Comparison of ENCODE assay signal across 13 mouse cellular contexts in the genomic region with DNA sequence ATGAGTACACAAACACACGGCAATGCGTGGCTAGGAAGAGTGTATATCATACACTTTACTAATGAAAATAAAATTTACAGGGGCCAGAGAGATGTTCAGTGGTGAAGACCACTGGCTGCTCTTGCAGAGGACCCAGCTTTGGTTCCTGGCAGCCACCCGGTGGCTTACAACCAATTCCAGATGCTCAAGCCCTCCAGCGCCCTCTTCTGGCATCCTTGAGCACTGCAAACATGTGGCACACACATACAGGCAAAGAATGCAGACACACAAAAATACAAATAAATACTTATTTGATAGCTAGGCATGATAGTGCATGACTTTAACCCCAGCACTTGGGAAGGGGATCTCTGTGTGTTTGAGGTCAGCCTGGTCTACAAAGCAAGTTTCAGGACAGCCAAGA. TPM values are rescaled to one million over a fixed set of nuclear protein-coding genes. Genes with fewer than 3 reads are reported as not detected.
DNase-seq lines count a peak whose midpoint lies in the region; ATAC-seq and TF ChIP-seq lines count a peak whose summit lies in the region.
"Had no signal": no experiment of that assay in that cellular context is flagged by ENCODE, and none has a peak within 500 bp of the region (broad histone marks: within the 10 kb centered on the region; RNA-seq: fewer than 3 reads in every experiment).

No protein-coding gene starts in this region.

- H3K36me3 ChIP-seq in heart, embryonic 13.5 days = no peaks in the 10 kb centered on the region
- no peaks in the 10 kb centered on the region for H3K36me3 ChIP-seq in lung, embryonic 14.5 days (ENCODE audit: insufficient read depth)
- H3K36me3 ChIP-seq in small intestine, adult 2 months (ENCODE audit: control insufficient read depth, insufficient read depth, low read length) = no peaks in the 10 kb centered on the region
- H3K36me3 ChIP-seq: hindbrain, embryonic 15.5 days; midbrain, embryonic 10.5 days; neural tube, embryonic 12.5 days had no signal

- DNase-seq in heart, adult 8-10 months (ENCODE audit: low spot score) = no peak
- no peak for DNase-seq in lung, embryonic 14.5 days
- DNase-seq in lung, adult 18-20 months = no peak
- DNase-seq in ZHBTc4 (ENCODE audit: low read depth, low spot score) = peak; percentile 86
- DNase-seq in adipocyte (ENCODE audit: low spot score) = no peak
- DNase-seq: adrenal gland, adult 8-10 months; cerebellum, adult 18-20 months had no signal

- H3K27ac ChIP-seq in heart, embryonic 13.5 days (replicated peaks) = peak overlapping the region; percentile 70
- H3K27ac ChIP-seq in lung, embryonic 14.5 days (ENCODE audit: low read depth) = peak overlapping the region; percentile 89
- no peak overlapping the region for H3K27ac ChIP-seq in small intestine, adult 2 months (ENCODE audit: insufficient read depth, low read depth, low read length)
- H3K27ac ChIP-seq: hindbrain, embryonic 15.5 days; neural tube, embryonic 12.5 days had no signal

- H3K27me3 ChIP-seq in heart, embryonic 13.5 days (replicated peaks) = peaks cover 11% of the 10 kb centered on the region
- H3K27me3 ChIP-seq in lung, embryonic 14.5 days (ENCODE audit: insufficient read depth, low read length) = peaks cover 7% of the 10 kb centered on the region; the same call in 1 of the 2 replicates
- H3K27me3 ChIP-seq in small intestine, adult 2 months (ENCODE audit: control insufficient read depth, insufficient read depth, low read length) = peaks cover 19% of the 10 kb centered on the region

- no peak for ATAC-seq in heart, embryonic 13.5 days (ENCODE audit: extremely low read depth, insufficient number of reproducible peaks, low FRiP score, low TSS enrichment)
- ATAC-seq in lung, embryonic 14.5 days (ENCODE audit: insufficient read depth) = no peak
- ATAC-seq in erythroid progenitor cell, adult 5-6 weeks (replicated peaks; ENCODE audit: low FRiP score, poor library complexity, severe bottlenecking) = no peak

- H3K4me2 ChIP-seq in heart, embryonic 13.5 days = no peak overlapping the region
- no peak overlapping the region for H3K4me2 ChIP-seq in lung, embryonic 14.5 days
- H3K4me2 ChIP-seq: hindbrain, embryonic 15.5 days; neural tube, embryonic 12.5 days had no signal

- H3K9me3 ChIP-seq in heart, embryonic 13.5 days = no peaks in the 10 kb centered on the region
- no peaks in the 10 kb centered on the region for H3K9me3 ChIP-seq in lung, embryonic 14.5 days (ENCODE audit: low read depth, low read length)
- H3K9me3 ChIP-seq: hindbrain, embryonic 15.5 days; midbrain, embryonic 10.5 days; neural tube, embryonic 12.5 days had no signal

- H3K9ac ChIP-seq in heart, embryonic 13.5 days = no peak overlapping the region
- H3K9ac ChIP-seq in lung, embryonic 14.5 days = no peak overlapping the region
- H3K9ac ChIP-seq: hindbrain, embryonic 15.5 days; neural tube, embryonic 12.5 days had no signal

- H3K4me1 ChIP-seq in heart, embryonic 13.5 days = peaks cover 37% of the 10 kb centered on the region
- H3K4me1 ChIP-seq in lung, embryonic 14.5 days (ENCODE audit: insufficient read depth) = peaks cover 16% of the 10 kb centered on the region
- H3K4me1 ChIP-seq in small intestine, adult 2 months (ENCODE audit: control insufficient read depth, insufficient read depth, insufficient read length, low read length) = peaks cover 5% of the 10 kb centered on the region

- TF ChIP-seq POLR2A in small intestine, adult 2 months (IDR thresholded peaks at IDR 0.05; ENCODE audit: low read depth, low read length) = no peak

- H3K4me3 ChIP-seq in heart, embryonic 13.5 days = no peak overlapping the region
- no peak overlapping the region for H3K4me3 ChIP-seq in lung, embryonic 14.5 days (ENCODE audit: low read depth, low read length)
- no peak overlapping the region for H3K4me3 ChIP-seq in small intestine, adult 2 months (ENCODE audit: low read depth, low read length)
- H3K4me3 ChIP-seq: hindbrain, embryonic 15.5 days; midbrain, embryonic 10.5 days; neural tube, embryonic 12.5 days had no signal

- 74% methylated on average over 4 of the region's 4 CpGs for WGBS in heart, embryonic 13.5 days
- WGBS in lung, embryonic 14.5 days = 76% methylated on average over 4 of the region's 4 CpGs
- WGBS in small intestine, adult 2 months = 80% methylated on average over 4 of the region's 4 CpGs

- peak; percentile 49 for TF ChIP-seq CTCF in lung, embryonic 14.5 days (IDR thresholded peaks at IDR 0.05; ENCODE audit: low read depth)
- peak; percentile 32; the same call in 1 of the 2 replicates for TF ChIP-seq CTCF in small intestine, adult 2 months (IDR thresholded peaks at IDR 0.05; ENCODE audit: extremely low read depth, insufficient read length, insufficient replicate concordance, low read depth, low read length)

RNA-seq across cellular contexts. Expression of gene Pard6b, which starts 34.3 kb away (rescaled TPM):
- polyA plus RNA-seq in heart, embryonic 13.5 days (2015; fragmentation: Nextera tagmentation; extraction: Ambion mirVana) = 7.3 and 7.8 TPM in 2 replicates
- total RNA-seq in heart, adult 8-10 months (2022) = 1 to 10 TPM; 2.3 to 2.9 (median 2.5) TPM
- 14.0 and 14.1 TPM in 2 replicates for polyA plus RNA-seq in lung, embryonic 14.5 days (2014; fragmentation: Nextera tagmentation; extraction: Ambion mirVana)
- 18.2 and 55.5 TPM in 2 replicates for polyA plus RNA-seq in small intestine, adult 2 months (2012; rRNA removed)
- not detected in 2 replicates for total RNA-seq in erythroid progenitor cell, adult 5-6 weeks (2015; ENCODE audit: low replicate concordance)
- total RNA-seq in erythroid progenitor cell, adult 5-6 weeks (2017; ENCODE audit: low replicate concordance) = 0.13 TPM in 1 of 2 replicates, not detected in the other

RNA-seq across cellular contexts. Expression of gene Ripor3, which starts 36.0 kb away (rescaled TPM):
- 0.67 and 1.2 TPM in 2 replicates for polyA plus RNA-seq in heart, embryonic 13.5 days (2015; fragmentation: Nextera tagmentation; extraction: Ambion mirVana)
- under 1 TPM; 0.25 to 0.66 (median 0.53) TPM for total RNA-seq in heart, adult 8-10 months (2022)
- 2.0 and 2.2 TPM in 2 replicates for polyA plus RNA-seq in lung, embryonic 14.5 days (2014; fragmentation: Nextera tagmentation; extraction: Ambion mirVana)
- 2.5 and 5.3 TPM in 2 replicates for polyA plus RNA-seq in small intestine, adult 2 months (2012; rRNA removed)
- not detected in 2 replicates for total RNA-seq in erythroid progenitor cell, adult 5-6 weeks (2015; ENCODE audit: low replicate concordance)
- total RNA-seq in erythroid progenitor cell, adult 5-6 weeks (2017; ENCODE audit: low replicate concordance) = 0.45 TPM in 1 of 2 replicates, not detected in the other
